Mouse (Mus musculus) B cell, adult 2 months (primary cell): Measurements from ENCODE around the gene Nr2f1.
A peak's percentile ranks its signal among the peaks of the same experiment; 100 is the strongest.

Experiments used
- DNase-seq, 2 experiments: peaks; one replicate each; pipeline ENCODE4 v3.0.0; 2022

Nr2f1 gene

DNA sequence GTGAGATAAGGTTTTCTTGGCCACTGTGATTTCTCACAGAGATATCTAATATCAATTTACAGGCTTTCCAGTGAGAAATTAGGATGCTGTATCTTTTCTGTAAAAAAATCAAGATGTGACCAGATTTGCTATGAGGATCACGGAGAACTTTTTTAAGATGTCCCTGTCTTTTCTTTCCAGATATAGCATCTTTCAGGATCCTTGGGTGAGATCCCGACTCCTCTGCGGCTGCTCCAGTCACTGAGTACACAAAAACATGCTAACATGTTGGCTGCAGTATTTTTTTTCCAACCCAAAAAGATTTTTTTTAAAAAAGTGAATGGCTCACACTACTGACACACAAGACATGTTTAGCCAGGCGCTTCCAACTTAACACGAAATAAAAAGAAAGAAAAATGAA, 20.8 kb downstream of the Nr2f1 start:
- no peak for DNase-seq

DNA sequence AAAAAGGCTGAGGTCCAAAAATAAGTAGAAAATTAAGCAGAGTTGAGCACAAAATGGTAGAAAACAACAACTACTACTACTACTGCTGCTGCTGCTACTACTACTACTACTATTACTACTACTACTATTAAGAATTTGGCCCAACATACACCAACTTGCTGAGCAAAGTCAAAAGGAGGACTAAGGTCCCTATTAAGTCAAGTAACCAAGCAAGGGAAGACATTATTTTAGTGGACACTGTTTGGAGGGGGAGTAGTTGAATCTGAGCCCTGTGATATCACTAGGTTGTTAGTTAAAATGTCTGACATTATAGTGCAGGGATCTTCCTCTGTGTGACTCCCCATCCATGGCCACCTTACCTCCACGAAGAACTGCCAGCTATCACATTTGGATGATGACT, 21.5 kb downstream of the Nr2f1 start:
- DNase-seq: no peak

DNA sequence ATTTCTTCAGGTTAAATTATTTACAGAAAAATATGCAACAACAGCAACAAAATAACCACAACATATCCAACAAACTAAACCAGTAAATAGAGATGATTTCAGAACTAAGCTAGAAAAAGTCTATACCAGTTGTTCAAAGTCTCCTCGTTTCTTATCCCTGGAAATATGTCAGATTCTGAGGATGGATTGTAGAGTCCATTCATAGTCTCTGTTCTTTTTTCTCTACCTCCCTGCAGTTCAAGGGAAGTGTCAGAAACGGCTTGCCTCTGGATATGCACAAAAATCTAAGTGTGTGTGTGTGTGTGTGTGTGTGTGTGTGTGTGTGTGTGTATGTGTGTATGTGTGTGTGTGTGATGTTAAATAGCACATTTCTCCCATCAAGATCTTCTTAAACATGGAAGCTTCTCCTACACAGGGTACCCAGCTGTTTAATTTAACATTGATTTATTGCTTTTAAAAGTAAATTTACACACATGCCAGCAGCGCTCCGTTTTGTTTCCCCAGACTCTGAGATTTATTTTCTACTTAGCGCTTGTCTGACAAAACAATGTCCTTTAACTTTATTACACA, 22.1 kb downstream of the Nr2f1 start:
- DNase-seq: no peak

DNA sequence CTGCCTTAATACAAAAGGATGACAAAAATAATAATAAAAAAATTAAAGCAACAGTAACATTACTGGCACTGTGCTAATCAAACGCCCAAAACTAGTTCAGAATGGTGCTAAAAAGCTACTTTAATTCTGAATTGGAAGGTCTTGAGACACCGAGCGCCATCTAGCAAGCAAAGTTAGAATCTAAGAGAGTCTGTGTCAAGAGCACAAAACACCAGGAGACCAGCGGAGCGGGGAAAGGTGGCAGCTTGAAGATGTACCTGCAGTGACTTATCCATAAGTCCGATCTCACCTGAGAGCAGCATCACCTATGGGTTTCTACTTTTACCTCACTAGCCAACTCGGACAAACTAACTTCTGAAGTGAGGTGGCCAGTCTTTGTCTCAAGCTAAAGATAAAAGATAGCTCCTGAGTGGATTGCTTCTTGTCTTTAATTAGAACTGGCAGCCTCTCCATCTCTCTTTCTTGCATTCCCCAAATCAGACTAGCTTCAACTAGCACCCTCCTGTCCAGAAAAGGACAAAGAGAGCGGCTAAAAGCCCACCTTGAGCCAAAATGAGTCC, 23.7 kb downstream of the Nr2f1 start:
- DNase-seq: no peak

DNA sequence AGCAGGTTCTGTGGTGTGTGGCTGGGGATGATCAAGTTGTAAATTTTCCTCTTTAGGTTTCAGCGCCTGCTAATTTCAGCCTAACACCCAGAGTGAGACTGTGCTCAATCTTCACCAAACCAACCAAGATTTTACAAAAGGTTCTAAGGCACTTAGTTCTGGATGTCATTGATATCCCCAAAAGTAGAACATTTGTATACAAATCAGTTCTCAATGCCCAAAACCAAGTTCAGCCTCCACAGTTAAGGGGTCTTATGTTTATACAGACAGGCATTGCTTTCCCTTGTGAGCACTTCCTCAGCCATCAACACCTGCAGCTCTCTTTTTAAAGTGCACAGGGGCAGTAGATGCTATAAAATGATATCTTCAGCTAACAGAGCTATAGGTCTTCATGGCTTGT, 24.7 kb downstream of the Nr2f1 start:
- DNase-seq: no peak

DNA sequence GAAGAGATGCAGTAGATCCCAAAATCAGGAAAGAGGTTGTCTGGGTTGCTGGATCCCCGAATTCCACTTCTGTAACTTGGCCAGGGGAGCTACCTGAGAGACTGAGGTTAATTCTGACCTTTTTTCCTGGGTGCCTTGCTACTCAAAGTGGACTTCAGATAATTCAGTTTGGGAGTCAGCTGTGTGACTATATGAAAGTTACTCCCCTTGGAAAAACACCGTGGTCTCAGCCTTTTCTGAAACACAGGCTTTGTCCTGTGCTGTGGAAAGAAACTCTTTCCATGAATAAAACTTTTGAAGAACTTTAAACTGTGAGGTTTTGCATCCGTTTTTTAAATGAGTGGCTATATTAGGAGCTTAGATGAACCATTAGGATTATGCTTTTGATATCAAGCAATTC, 25.4 kb downstream of the Nr2f1 start:
- DNase-seq: no peak

DNA sequence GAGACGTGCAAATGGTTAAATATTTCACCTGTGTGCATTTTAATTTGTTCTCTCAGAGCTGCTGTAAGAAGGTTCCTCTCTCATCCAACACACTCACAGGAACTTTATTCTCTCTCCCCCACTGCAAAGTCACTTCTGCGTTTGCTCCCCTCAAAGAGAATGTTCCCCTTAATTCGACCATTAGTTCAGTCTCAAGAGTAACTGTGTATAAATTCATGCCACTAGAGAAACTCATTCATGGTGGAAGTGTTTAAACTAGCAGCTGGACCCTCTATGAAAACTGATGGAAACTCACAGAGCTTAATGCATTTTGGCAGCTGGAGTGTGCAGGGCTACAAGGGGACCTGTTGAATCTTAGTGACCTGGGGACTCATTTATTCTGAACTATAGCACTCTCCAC, 26.7 kb downstream of the Nr2f1 start:
- DNase-seq: no peak

DNA sequence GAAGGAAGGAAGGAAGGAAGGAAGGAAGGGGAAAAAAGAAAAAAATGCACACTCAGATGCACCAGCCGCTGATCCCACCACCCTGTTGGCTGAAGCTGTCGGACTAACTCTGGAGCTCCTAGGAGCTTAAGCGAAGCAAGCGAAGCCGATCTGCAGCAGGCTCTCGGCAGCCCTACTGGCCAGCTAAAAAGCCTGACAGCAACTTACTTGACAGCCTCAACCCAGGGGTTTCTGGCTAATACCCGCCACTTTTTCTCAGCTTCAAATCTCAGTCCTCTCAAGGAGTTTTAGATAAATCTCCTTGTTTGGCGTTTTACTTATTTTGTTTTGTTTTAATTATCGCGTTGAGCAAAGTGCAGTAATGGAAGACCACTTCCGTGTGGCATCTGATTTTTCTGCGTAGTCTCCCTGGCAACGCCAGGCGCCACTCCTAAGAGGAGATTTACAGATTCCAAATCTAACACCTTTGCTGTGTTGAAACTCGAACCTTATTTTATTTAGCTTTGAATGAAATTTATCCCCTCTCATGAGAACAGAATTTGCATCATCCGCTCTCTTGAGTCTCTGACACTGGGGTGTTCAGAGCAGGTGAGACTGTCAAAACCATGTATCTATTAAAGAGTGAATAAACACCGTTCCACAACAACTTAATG, 27.4 kb downstream of the Nr2f1 start:
- DNase-seq: no peak

DNA sequence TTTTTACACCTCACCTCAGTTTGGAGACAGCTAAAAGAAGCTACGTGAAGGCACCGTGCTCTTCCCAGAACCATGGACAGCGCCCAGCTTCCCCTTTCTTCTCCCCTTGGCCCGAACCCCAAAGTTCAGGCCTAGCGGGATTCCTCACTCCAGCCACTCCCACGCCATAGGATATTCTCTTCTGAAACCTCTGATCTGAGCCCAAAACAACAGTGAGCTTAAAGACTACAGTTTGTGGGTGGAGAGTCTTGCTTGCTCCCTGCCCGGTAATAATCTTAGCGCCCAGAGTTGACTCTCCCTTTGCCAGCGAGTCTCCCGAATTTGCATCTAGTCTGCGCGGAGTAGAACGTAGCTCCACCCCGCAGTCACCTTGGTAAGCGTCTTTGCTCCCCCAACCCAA, 28.2 kb downstream of the Nr2f1 start:
- no peak for DNase-seq

DNA sequence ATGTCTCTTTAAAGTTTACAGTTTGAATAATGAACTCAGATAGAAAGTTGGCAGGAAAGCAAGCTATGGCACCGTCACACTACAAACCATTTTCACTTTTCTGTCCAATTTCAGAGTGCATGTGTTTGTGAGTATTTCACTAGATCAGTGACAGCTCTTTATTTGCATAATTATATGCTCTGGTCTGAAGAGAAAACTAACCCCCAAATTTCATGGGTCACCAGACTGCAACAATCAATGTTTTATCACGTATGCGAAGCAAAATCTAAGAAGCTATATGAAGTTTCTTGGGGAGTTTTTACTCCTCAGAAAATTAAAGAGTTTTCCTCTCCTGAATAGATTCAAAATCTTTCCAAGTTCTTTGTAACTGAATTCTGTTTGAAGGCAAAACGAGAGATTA, 31.4 kb downstream of the Nr2f1 start:
- no peak for DNase-seq

DNA sequence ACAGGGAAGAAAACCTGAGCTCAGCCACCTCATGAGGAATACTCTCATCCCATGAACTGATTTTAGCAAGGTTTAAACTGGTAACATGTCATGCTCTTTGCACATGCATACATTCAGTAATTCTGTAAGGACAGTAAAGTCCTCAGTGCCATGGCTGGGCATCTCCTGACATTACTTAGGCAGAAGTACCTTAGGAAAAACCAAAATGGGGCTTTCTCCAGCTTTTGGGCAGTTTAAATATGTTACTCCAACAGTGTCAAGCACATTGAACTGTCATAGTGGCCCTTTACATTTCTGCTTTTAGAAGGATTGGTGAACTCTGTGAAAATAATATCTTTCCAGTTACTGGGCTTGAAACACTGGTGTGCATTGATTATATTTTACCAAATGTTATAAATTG, 34.6 kb downstream of the Nr2f1 start:
- DNase-seq: no peak

DNA sequence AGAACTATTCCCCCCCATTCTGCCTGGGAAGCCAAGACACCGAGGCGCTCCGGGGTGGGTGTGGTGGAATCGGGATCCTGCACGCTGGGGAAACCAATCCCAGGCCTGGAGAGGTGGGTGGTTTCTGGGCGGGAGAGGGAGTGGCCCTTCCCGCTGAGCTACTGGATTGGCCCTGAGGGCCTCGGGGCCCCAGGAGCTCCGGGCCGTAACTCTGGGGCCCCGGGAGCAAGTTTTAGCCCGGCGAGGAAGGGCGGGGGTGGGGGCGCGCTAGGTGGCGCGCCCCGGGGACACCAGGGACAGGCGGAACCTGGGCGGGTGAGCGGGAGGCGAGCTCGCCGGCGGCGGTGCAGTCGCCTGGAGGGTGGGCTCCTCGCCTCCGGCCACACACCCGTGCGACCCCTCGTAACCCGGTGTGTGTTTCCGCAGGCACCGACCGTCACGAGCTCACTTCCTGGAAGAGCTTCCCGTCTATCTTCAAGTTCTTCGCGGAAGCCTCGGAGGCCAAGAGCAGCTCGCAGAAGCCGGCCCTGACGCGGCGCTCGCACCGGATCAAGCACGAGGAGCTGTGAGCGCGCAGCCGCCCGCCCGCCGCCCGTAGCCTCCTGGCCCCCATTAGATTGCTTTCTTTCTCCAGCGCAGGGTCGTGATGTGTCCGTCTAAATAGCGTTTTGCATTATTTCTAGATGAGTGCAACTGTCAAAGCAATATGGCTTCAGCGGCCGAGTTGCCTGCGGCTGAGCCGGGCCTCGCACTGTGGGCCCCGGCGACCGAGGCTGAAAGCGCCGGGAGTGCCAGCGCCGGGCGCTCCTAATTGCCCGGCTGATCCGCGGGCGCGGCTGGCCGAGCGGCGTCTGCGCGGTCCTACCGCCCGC, 36.2 kb downstream of the Nr2f1 start:
- peak; percentile 28 to 43 for DNase-seq

DNA sequence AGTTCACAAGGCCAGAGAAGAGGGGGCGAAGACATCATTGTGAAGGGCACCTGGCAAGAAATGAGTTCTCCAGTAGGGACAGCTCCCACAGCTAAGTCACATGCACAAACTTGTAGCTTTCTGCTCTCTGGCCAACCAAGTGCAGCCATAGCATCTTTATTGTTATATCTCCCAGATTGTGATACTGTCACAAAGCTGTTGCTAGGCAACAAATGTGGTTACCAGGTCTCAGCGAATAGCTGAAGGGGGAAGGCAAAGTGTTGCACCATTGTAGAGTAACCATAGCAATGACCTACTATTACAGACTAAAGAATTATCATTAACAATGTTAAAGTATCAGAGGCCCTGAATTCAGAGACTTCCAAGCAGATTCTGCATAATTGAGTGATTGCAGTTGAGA, 37.4 kb downstream of the Nr2f1 start:
- DNase-seq: no peak

DNA sequence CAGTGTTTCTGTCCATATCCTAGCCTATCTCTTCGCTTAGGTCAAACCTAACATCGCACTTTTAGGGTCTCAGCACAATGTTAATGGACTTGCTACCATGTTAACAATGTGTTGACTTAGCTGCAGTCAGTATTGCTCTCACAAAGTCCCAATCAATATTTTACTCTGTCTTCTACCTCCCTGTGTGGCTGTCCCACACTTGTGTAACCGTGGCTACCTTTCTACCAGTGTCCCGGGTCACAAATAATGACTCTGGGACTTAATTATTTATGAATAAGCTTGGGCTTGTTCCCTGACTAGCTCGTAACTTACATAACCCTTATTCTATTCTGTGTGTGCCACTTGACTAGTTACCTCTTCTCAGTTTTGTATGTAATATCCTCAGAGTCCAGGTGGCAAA, 42.1 kb downstream of the Nr2f1 start:
- DNase-seq: no peak
